Mouse (Mus musculus): ENCODE measurements around the gene F3. TPM values are rescaled to one million over a fixed set of nuclear protein-coding genes. Genes with fewer than 3 reads are reported as not detected.

Gene F3
- total and polyA plus RNA-seq, 3 experiments: not detected

DNA sequence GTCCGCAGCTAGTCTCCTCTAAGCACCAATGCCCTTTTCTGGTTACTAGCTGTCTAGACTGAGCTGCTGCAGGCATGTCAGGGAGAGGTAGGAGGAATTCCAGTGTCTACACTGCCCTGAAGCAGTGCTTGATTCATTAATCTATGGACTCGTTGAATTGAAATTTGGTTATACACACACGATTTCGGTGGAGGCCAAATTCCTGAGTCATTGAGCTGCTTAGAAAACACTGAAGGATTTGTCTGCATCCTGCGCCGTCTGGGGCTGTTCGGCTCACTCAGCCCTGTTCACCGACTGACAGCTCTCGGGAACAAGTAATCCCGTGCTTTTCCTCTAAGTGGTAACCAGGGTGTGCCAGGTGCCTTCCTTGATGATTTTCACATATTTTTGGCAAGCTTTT lies 2.3 kb downstream of the F3 start:
- no peak overlapping the region for H3K4me3 ChIP-seq (ENCODE audit: control insufficient read depth in 1 of 2, insufficient read depth in 1 of 2, low read depth in 2 of 2, low read length in 2 of 2)
- no peak for TF ChIP-seq TAL1 (IDR thresholded peaks at IDR 0.05; ENCODE audit: low read length)
- no peak for TF ChIP-seq POLR2AphosphoS5 (IDR thresholded peaks at IDR 0.05; ENCODE audit: borderline replicate concordance, low read depth, low read length)
- TF ChIP-seq NRF1 (IDR thresholded peaks at IDR 0.05; ENCODE audit: insufficient read depth, low read depth, low read length, poor library complexity, severe bottlenecking): no peak
- TF ChIP-seq RAD21 (IDR thresholded peaks at IDR 0.05; ENCODE audit: low read depth, low read length): no peak
- no peak for TF ChIP-seq MYC (IDR thresholded peaks at IDR 0.05; ENCODE audit: low read depth, low read length)
- no peak for TF ChIP-seq KAT2A (conservative IDR thresholded peaks at IDR 0.05; ENCODE audit: low read depth, low read length)
- TF ChIP-seq MAZ (IDR thresholded peaks at IDR 0.05; ENCODE audit: low read depth, low read length): no peak
- no peak for TF ChIP-seq ETS1 (IDR thresholded peaks at IDR 0.05; ENCODE audit: low read depth, low read length)
- TF ChIP-seq CTCF (IDR thresholded peaks at IDR 0.05 in 2 of 3, conservative IDR thresholded peaks at IDR 0.05 in 1 of 3; ENCODE audit: control insufficient read depth in 1 of 3, insufficient read depth in 1 of 3, low read depth in 2 of 3, low read length in 3 of 3, poor library complexity in 1 of 3, severe bottlenecking in 1 of 3): no peak
- no peak for TF ChIP-seq TBP (IDR thresholded peaks at IDR 0.05; ENCODE audit: low read depth, low read length)
- no peak for TF ChIP-seq USF1 (IDR thresholded peaks at IDR 0.05; ENCODE audit: low read depth, low read length)
- H3K4me1 ChIP-seq (ENCODE audit: control insufficient read depth in 1 of 2, insufficient read depth in 2 of 2, low read length in 2 of 2): no peaks in the 10 kb centered on the region
- no peak overlapping the region for H3K9ac ChIP-seq (ENCODE audit: control insufficient read depth, low read depth, low read length, poor library complexity, severe bottlenecking)
- H3K27ac ChIP-seq (ENCODE audit: control insufficient read depth, low read depth, low read length): no peak overlapping the region
- H3K79me2 ChIP-seq (ENCODE audit: control insufficient read depth, insufficient read depth, low read length, poor library complexity): no peaks in the 10 kb centered on the region
- no peak for DNase-seq (ENCODE audit: low read depth, low spot score)
- H3K36me3 ChIP-seq (ENCODE audit: control insufficient read depth in 1 of 2, insufficient read depth in 2 of 2, low read length in 2 of 2): no peaks in the 10 kb centered on the region
- no peaks in the 10 kb centered on the region for H3K27me3 ChIP-seq (ENCODE audit: control insufficient read depth in 1 of 2, insufficient read depth in 2 of 2, low read length in 2 of 2)
- no peaks in the 10 kb centered on the region for H3K9me3 ChIP-seq (replicated peaks; ENCODE audit: insufficient read depth, low read length)

GRCm38 (mm10) chr3:121729678-121730077 lies 6.3 kb downstream of the F3 start:
- Histone ChIP-seq H3K27ac (ENCODE audit: control insufficient read depth, low read depth, low read length) (no peak overlapping the region), H3K4me1 (ENCODE audit: control insufficient read depth in 1 of 2, insufficient read depth in 2 of 2, low read length in 2 of 2) (no peaks in the 10 kb centered on the region), H3K4me3 (ENCODE audit: control insufficient read depth in 1 of 2, insufficient read depth in 1 of 2, low read depth in 2 of 2, low read length in 2 of 2) (no peak overlapping the region), H3K27me3 (ENCODE audit: control insufficient read depth in 1 of 2, insufficient read depth in 2 of 2, low read length in 2 of 2) (no peaks in the 10 kb centered on the region; a peak in 1 of 4 replicates), H3K36me3 (ENCODE audit: control insufficient read depth in 1 of 2, insufficient read depth in 2 of 2, low read length in 2 of 2) (no peaks in the 10 kb centered on the region), H3K79me2 (ENCODE audit: control insufficient read depth, insufficient read depth, low read length, poor library complexity) (no peaks in the 10 kb centered on the region), H3K9me3 (replicated peaks; ENCODE audit: insufficient read depth, low read length) (no peaks in the 10 kb centered on the region), H3K9ac (ENCODE audit: control insufficient read depth, low read depth, low read length, poor library complexity, severe bottlenecking) (no peak overlapping the region)
- DNase-seq (ENCODE audit: low read depth, low spot score): no peak
- TF ChIP-seq BHLHE40 (IDR thresholded peaks at IDR 0.05; ENCODE audit: borderline replicate concordance, low read depth, low read length) (no peak), TCF12 (IDR thresholded peaks at IDR 0.05; ENCODE audit: low read depth, low read length) (no peak), USF1 (IDR thresholded peaks at IDR 0.05; ENCODE audit: low read depth, low read length) (no peak), GATA1 (IDR thresholded peaks at IDR 0.05; ENCODE audit: low read depth, low read length) (no peak), MAZ (IDR thresholded peaks at IDR 0.05; ENCODE audit: low read depth, low read length) (no peak), TBP (IDR thresholded peaks at IDR 0.05; ENCODE audit: low read depth, low read length) (no peak), JUND (IDR thresholded peaks at IDR 0.05; ENCODE audit: low read depth, low read length) (no peak)

GRCm38 (mm10) chr3:121735542-121735941 lies 12.2 kb downstream of the F3 start:
- Histone ChIP-seq H3K27ac (ENCODE audit: control insufficient read depth, low read depth, low read length) (no peak overlapping the region), H3K4me1 (ENCODE audit: control insufficient read depth in 1 of 2, insufficient read depth in 2 of 2, low read length in 2 of 2) (no peaks in the 10 kb centered on the region), H3K79me2 (ENCODE audit: control insufficient read depth, insufficient read depth, low read length, poor library complexity) (no peaks in the 10 kb centered on the region), H3K36me3 (ENCODE audit: control insufficient read depth in 1 of 2, insufficient read depth in 2 of 2, low read length in 2 of 2) (no peaks in the 10 kb centered on the region), H3K4me3 (ENCODE audit: control insufficient read depth in 1 of 2, insufficient read depth in 1 of 2, low read depth in 2 of 2, low read length in 2 of 2) (no peak overlapping the region), H3K9ac (ENCODE audit: control insufficient read depth, low read depth, low read length, poor library complexity, severe bottlenecking) (no peak overlapping the region), H3K9me3 (replicated peaks; ENCODE audit: insufficient read depth, low read length) (no peaks in the 10 kb centered on the region), H3K27me3 (ENCODE audit: control insufficient read depth in 1 of 2, insufficient read depth in 2 of 2, low read length in 2 of 2) (no peaks in the 10 kb centered on the region; a peak in 1 of 4 replicates)
- TF ChIP-seq MEF2A (IDR thresholded peaks at IDR 0.05; ENCODE audit: extremely low read depth, insufficient replicate concordance, low read depth, low read length, poor library complexity, severe bottlenecking) (no peak), POLR2AphosphoS2 (IDR thresholded peaks at IDR 0.05; ENCODE audit: low read length) (no peak), USF1 (IDR thresholded peaks at IDR 0.05; ENCODE audit: low read depth, low read length) (peak; percentile 55; the same call in 1 of the 2 replicates), POLR2AphosphoS5 (IDR thresholded peaks at IDR 0.05; ENCODE audit: borderline replicate concordance, low read depth, low read length) (no peak), NELFE (IDR thresholded peaks at IDR 0.05; ENCODE audit: low read depth, low read length) (no peak), ELF1 (IDR thresholded peaks at IDR 0.05; ENCODE audit: low read depth, low read length) (no peak), RAD21 (IDR thresholded peaks at IDR 0.05; ENCODE audit: low read depth, low read length) (no peak), ZNF384 (IDR thresholded peaks at IDR 0.05; ENCODE audit: low read depth, low read length) (no peak)
- no peak for DNase-seq (ENCODE audit: low read depth, low spot score)

Data from MEL (cell line).